9 mouse cellular contexts compared by ENCODE assay signal in genomic region chr6:55396176-55396575, GRCm38 (mm10). TPM values are rescaled to one million over a fixed set of nuclear protein-coding genes. Genes with fewer than 3 reads are reported as not detected.
DNase-seq lines count a peak whose midpoint lies in the region; ATAC-seq lines count a peak whose summit lies in the region.
"Had no signal": no experiment of that assay in that cellular context is flagged by ENCODE, and none has a peak within 500 bp of the region (broad histone marks: within the 10 kb centered on the region; RNA-seq: fewer than 3 reads in every experiment).

No protein-coding gene starts in this region.

- no peak for ATAC-seq in neural tube, embryonic 13.5 days (ENCODE audit: low read depth)
- ATAC-seq in embryonic facial prominence, embryonic 11.5 days (replicated peaks; ENCODE audit: insufficient number of reproducible peaks, low FRiP score, low TSS enrichment, low read depth) = 0 out of 2 replicates have a peak, but pooled peaks have one; percentile 50
- ATAC-seq in midbrain, embryonic 15.5 days (replicated peaks) = peak; percentile 31; the same call in 1 of the 2 replicates

- H3K4me2 ChIP-seq in neural tube, embryonic 13.5 days = no peak overlapping the region
- H3K4me2 ChIP-seq in embryonic facial prominence, embryonic 11.5 days (ENCODE audit: low read depth, low read length) = no peak overlapping the region
- no peak overlapping the region for H3K4me2 ChIP-seq in midbrain, embryonic 15.5 days

- DNase-seq in neural tube, embryonic 10.5 days (ENCODE audit: extremely low spot score, low spot score) = no peak
- DNase-seq in embryonic facial prominence, embryonic 11.5 days (ENCODE audit: low spot score) = peak; percentile 53
- peak; percentile 60 for DNase-seq in heart, postnatal 4 days
- peak; percentile 66 for DNase-seq in left cerebral cortex, adult 11 months (ENCODE audit: low spot score)
- no peak for DNase-seq in thymus, postnatal 0 days (ENCODE audit: low spot score)
- DNase-seq in thymus, postnatal 36 days = no peak

- H3K4me3 ChIP-seq in neural tube, embryonic 13.5 days = no peak overlapping the region
- no peak overlapping the region for H3K4me3 ChIP-seq in embryonic facial prominence, embryonic 11.5 days (ENCODE audit: low read depth, low read length)
- no peak overlapping the region for H3K4me3 ChIP-seq in midbrain, embryonic 15.5 days

- WGBS in neural tube, embryonic 13.5 days = 54% methylated on average over 3 of the region's 3 CpGs
- 40% methylated on average over 3 of the region's 3 CpGs for WGBS in embryonic facial prominence, embryonic 11.5 days
- 40% methylated on average over 3 of the region's 3 CpGs for WGBS in midbrain, embryonic 15.5 days

- H3K9me3 ChIP-seq in neural tube, embryonic 13.5 days = no peaks in the 10 kb centered on the region
- H3K9me3 ChIP-seq in embryonic facial prominence, embryonic 11.5 days (replicated peaks; ENCODE audit: control insufficient read depth, low read length) = no peaks in the 10 kb centered on the region
- no peaks in the 10 kb centered on the region for H3K9me3 ChIP-seq in midbrain, embryonic 15.5 days

- H3K27ac ChIP-seq in neural tube, embryonic 13.5 days (replicated peaks) = peak overlapping the region; percentile 42
- no peak overlapping the region for H3K27ac ChIP-seq in embryonic facial prominence, embryonic 11.5 days (replicated peaks; ENCODE audit: low read depth, low read length)
- H3K27ac ChIP-seq in midbrain, embryonic 15.5 days = peak overlapping the region; percentile 18

- no peak overlapping the region for H3K9ac ChIP-seq in neural tube, embryonic 13.5 days
- H3K9ac ChIP-seq in embryonic facial prominence, embryonic 11.5 days (replicated peaks; ENCODE audit: low read length) = no peak overlapping the region
- no peak overlapping the region for H3K9ac ChIP-seq in midbrain, embryonic 15.5 days

- H3K27me3 ChIP-seq in neural tube, embryonic 13.5 days = no peaks in the 10 kb centered on the region
- no peaks in the 10 kb centered on the region for H3K27me3 ChIP-seq in embryonic facial prominence, embryonic 11.5 days (ENCODE audit: control insufficient read depth, insufficient read depth, low read length)
- no peaks in the 10 kb centered on the region for H3K27me3 ChIP-seq in midbrain, embryonic 15.5 days (replicated peaks)

- H3K4me1 ChIP-seq in neural tube, embryonic 13.5 days (replicated peaks) = peaks cover 68% of the 10 kb centered on the region
- no peaks in the 10 kb centered on the region for H3K4me1 ChIP-seq in embryonic facial prominence, embryonic 11.5 days (ENCODE audit: control insufficient read depth, insufficient read depth, low read length)
- peaks cover 34% of the 10 kb centered on the region for H3K4me1 ChIP-seq in midbrain, embryonic 15.5 days

- no peaks in the 10 kb centered on the region for H3K36me3 ChIP-seq in neural tube, embryonic 13.5 days
- H3K36me3 ChIP-seq in embryonic facial prominence, embryonic 11.5 days (replicated peaks; ENCODE audit: control insufficient read depth, insufficient read depth, low read depth, low read length) = no peaks in the 10 kb centered on the region
- H3K36me3 ChIP-seq in midbrain, embryonic 15.5 days (replicated peaks) = no peaks in the 10 kb centered on the region

RNA-seq across cellular contexts. Expression of gene Ghrhr, which starts 20.1 kb away (rescaled TPM):
- polyA plus RNA-seq in neural tube, embryonic 13.5 days (2015; fragmentation: Nextera tagmentation; extraction: Ambion mirVana) = not detected in 2 replicates
- polyA plus RNA-seq in embryonic facial prominence, embryonic 11.5 days (2014; fragmentation: Nextera tagmentation; extraction: Ambion mirVana) = not detected in 2 replicates
- not detected for total RNA-seq in heart, postnatal 4 days (2021)
- polyA plus RNA-seq in midbrain, embryonic 15.5 days (2015; fragmentation: Nextera tagmentation; extraction: Ambion mirVana) = not detected in 2 replicates
- polyA plus RNA-seq in thymus, postnatal 0 days (2015; fragmentation: Nextera tagmentation; extraction: Ambion mirVana) = 0.10 TPM in 2 replicates
- total RNA-seq: gastrocnemius, postnatal 4 days had no signal

RNA-seq across cellular contexts. Expression of gene Adcyap1r1, which starts 55.6 kb away (rescaled TPM):
- 40.5 and 43.9 TPM in 2 replicates for polyA plus RNA-seq in neural tube, embryonic 13.5 days (2015; fragmentation: Nextera tagmentation; extraction: Ambion mirVana)
- polyA plus RNA-seq in embryonic facial prominence, embryonic 11.5 days (2014; fragmentation: Nextera tagmentation; extraction: Ambion mirVana) = 2.5 and 3.7 TPM in 2 replicates
- total RNA-seq in heart, postnatal 4 days (2021) = 10 to 100 TPM in 1 of 2 experiments, 1 to 10 TPM in 1; 8.6 to 11.9 TPM
- 50.3 and 52.6 TPM in 2 replicates for polyA plus RNA-seq in midbrain, embryonic 15.5 days (2015; fragmentation: Nextera tagmentation; extraction: Ambion mirVana)
- polyA plus RNA-seq in thymus, postnatal 0 days (2015; fragmentation: Nextera tagmentation; extraction: Ambion mirVana) = 0.40 and 0.44 TPM in 2 replicates

RNA-seq across cellular contexts. Expression of gene Aqp1, which starts 59.9 kb away (rescaled TPM):
- 4.7 and 5.5 TPM in 2 replicates for polyA plus RNA-seq in neural tube, embryonic 13.5 days (2015; fragmentation: Nextera tagmentation; extraction: Ambion mirVana)
- polyA plus RNA-seq in embryonic facial prominence, embryonic 11.5 days (2014; fragmentation: Nextera tagmentation; extraction: Ambion mirVana) = 0.28 and 0.52 TPM in 2 replicates
- total RNA-seq in heart, postnatal 4 days (2021) = 10 to 100 TPM; 87.4 to 98.8 TPM
- 4.5 and 4.9 TPM in 2 replicates for polyA plus RNA-seq in midbrain, embryonic 15.5 days (2015; fragmentation: Nextera tagmentation; extraction: Ambion mirVana)
- polyA plus RNA-seq in thymus, postnatal 0 days (2015; fragmentation: Nextera tagmentation; extraction: Ambion mirVana) = 45.1 and 51.8 TPM in 2 replicates

Comparison
In these comparisons a context has a peak if more than half of its experiments do, and no peak if none do; other contexts are left out.
1. DNase-seq: peak in embryonic facial prominence, embryonic 11.5 days (single experiment), heart, postnatal 4 days (single experiment) and left cerebral cortex, adult 11 months (single experiment); none in neural tube, embryonic 10.5 days (single experiment), thymus, postnatal 0 days (single experiment) and thymus, postnatal 36 days (0 of 2).